Mouse (Mus musculus) cerebral cortex, adult 2 months (tissue): ENCODE results near the gene Ndufaf2.

Experiments used
- WGBS: fragments of 180-500 bp; shearing (Covaris S2); methylation state at CpG from one replicate; pipeline ENCODE4 v1.1.7; 2018; 5-methylcytosine and 5-hydroxymethylcytosine counted together

Ndufaf2 gene

GRCm38 (mm10) chr13:108017349-108017748 is 141.1 kb downstream of the Ndufaf2 start:
- 89% methylated on average over 6 of the region's 6 CpGs for WGBS

- WGBS, result 80% methylated on average over 6 of the region's 6 CpGs
Measured at GRCm38 (mm10) chr13:108015166-108015565, 143.3 kb downstream of the Ndufaf2 start.

GRCm38 (mm10) chr13:108013839-108014238 is 144.6 kb downstream of the Ndufaf2 start:
- WGBS, result 95% methylated on average over 6 of the region's 6 CpGs

GRCm38 (mm10) chr13:108013110-108013509 is 145.3 kb downstream of the Ndufaf2 start:
- WGBS, result 85% methylated on average over 8 of the region's 8 CpGs

- 72% methylated on average over 4 of the region's 4 CpGs for WGBS
Measured at GRCm38 (mm10) chr13:108007861-108008260, 150.6 kb downstream of the Ndufaf2 start.

- 97% methylated on average over 3 of the region's 3 CpGs for WGBS
Measured at GRCm38 (mm10) chr13:107996301-107996700, 162.1 kb downstream of the Ndufaf2 start.

GRCm38 (mm10) chr13:107995211-107995610 is 163.2 kb downstream of the Ndufaf2 start:
- 78% methylated on average over 7 of the region's 7 CpGs for WGBS

GRCm38 (mm10) chr13:107992573-107992972 is 165.8 kb downstream of the Ndufaf2 start:
- 87% methylated on average over 1 of the region's 1 CpGs for WGBS

GRCm38 (mm10) chr13:107984641-107985040 is 173.8 kb downstream of the Ndufaf2 start:
- WGBS, result 55% methylated on average over 5 of the region's 5 CpGs

- WGBS, result 85% methylated on average over 5 of the region's 5 CpGs
Measured at GRCm38 (mm10) chr13:107984186-107984585, 174.2 kb downstream of the Ndufaf2 start.

- 94% methylated on average over 6 of the region's 6 CpGs for WGBS
Measured at GRCm38 (mm10) chr13:107983231-107983847, 175.1 kb downstream of the Ndufaf2 start.

GRCm38 (mm10) chr13:107979461-107979860 is 179.0 kb downstream of the Ndufaf2 start:
- 94% methylated on average over 6 of the region's 6 CpGs for WGBS

GRCm38 (mm10) chr13:107976886-107977656 is 181.4 kb downstream of the Ndufaf2 start:
- 63% methylated on average over 16 of the region's 16 CpGs for WGBS

- WGBS, result 78% methylated on average over 4 of the region's 4 CpGs
Measured at GRCm38 (mm10) chr13:107972451-107972850, 186.0 kb downstream of the Ndufaf2 start.

GRCm38 (mm10) chr13:107971868-107972267 is 186.6 kb downstream of the Ndufaf2 start:
- WGBS, result 72% methylated on average over 7 of the region's 7 CpGs

- WGBS, result 51% methylated on average over 11 of the region's 11 CpGs
Measured at GRCm38 (mm10) chr13:107970422-107971142, 187.8 kb downstream of the Ndufaf2 start.

GRCm38 (mm10) chr13:107969961-107970391 is 188.4 kb downstream of the Ndufaf2 start:
- WGBS, result 14% methylated on average over 7 of the region's 7 CpGs

GRCm38 (mm10) chr13:107964616-107965015 is 193.8 kb downstream of the Ndufaf2 start:
- WGBS, result 84% methylated on average over 7 of the region's 7 CpGs

GRCm38 (mm10) chr13:107963471-107963870 is 195.0 kb downstream of the Ndufaf2 start:
- 81% methylated on average over 11 of the region's 11 CpGs for WGBS

- WGBS, result 88% methylated on average over 4 of the region's 4 CpGs
Measured at GRCm38 (mm10) chr13:107962741-107963140, 195.7 kb downstream of the Ndufaf2 start.

GRCm38 (mm10) chr13:107961972-107962371 is 196.5 kb downstream of the Ndufaf2 start:
- WGBS, result 64% methylated on average over 4 of the region's 4 CpGs

GRCm38 (mm10) chr13:107961501-107961900 is 196.9 kb downstream of the Ndufaf2 start:
- WGBS, result 86% methylated on average over 4 of the region's 4 CpGs
